Mouse (Mus musculus): ENCODE data around the gene Nacc2. TPM values are rescaled to one million over a fixed set of nuclear protein-coding genes. Genes with fewer than 3 reads are reported as not detected.

The Nacc2 gene
- polyA plus RNA-seq, 1 experiment from 2014 or later, result 3.2 TPM

DNA sequence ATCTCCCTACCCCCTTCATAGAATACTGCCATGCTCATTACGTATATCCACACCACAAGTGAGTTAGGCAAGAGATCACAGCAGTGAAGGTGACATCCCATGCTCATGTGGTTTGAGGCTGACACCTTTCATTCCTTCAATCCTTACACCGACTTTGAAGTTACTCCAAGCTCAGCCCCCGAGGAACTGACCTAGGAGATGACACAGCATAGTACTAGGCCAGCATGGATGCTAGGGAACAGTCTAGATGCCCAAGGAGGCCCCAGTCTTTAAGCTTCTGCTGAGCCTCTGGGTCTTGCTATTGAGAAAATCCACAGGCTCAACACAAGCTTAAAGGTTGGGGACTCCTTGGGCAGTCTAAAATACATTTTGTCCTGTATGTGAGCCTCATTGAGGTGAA lies 103.1 kb downstream of the Nacc2 start:
- peak; percentile 30; the same call in 1 of the 2 replicates for ATAC-seq
- WGBS (ENCODE audit: insufficient replicate concordance), result 46% methylated on average over 3 of the region's 3 CpGs
- H3K4me3 ChIP-seq, result peak overlapping the region; percentile 93
- H3K27me3 ChIP-seq (replicated peaks), result 0 out of 2 replicates have a peak, but pooled peaks cover under 1% of the 10 kb centered on the region
- no peaks in the 10 kb centered on the region for H3K9me3 ChIP-seq (replicated peaks)
- H3K9ac ChIP-seq, result peak overlapping the region; percentile 97
- H3K4me1 ChIP-seq, result peaks cover 83% of the 10 kb centered on the region
- peak overlapping the region; percentile 80 for H3K4me2 ChIP-seq
- H3K27ac ChIP-seq, result peak overlapping the region; percentile 99
- H3K36me3 ChIP-seq, result peaks cover 47% of the 10 kb centered on the region

DNA sequence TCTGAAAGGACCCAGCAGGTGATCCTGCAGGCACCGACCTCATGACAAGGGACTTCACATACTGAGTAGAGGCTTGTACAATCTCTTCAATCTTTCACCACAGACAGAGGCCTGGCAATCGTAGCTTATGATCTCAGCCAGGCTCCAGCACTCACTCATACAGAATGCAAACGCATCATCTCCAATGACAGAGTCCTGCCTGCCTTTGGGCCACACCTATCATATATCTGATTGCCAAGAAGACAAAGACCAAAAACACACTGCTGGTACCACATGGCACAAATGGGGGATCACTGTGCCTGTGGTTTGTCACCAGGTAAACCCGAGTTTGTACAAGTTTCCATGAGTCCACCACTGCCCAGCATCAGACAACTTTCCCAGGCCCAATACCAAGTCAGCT lies 105.7 kb downstream of the Nacc2 start:
- H3K4me2 ChIP-seq, result peak overlapping the region; percentile 80
- H3K4me3 ChIP-seq, result peak overlapping the region; percentile 93
- no peaks in the 10 kb centered on the region for H3K9me3 ChIP-seq (replicated peaks)
- H3K4me1 ChIP-seq, result peaks cover 82% of the 10 kb centered on the region
- 28% methylated on average over 4 of the region's 4 CpGs for WGBS (ENCODE audit: insufficient replicate concordance)
- peak overlapping the region; percentile 97 for H3K9ac ChIP-seq
- peaks cover 73% of the 10 kb centered on the region for H3K36me3 ChIP-seq
- peak overlapping the region; percentile 99 for H3K27ac ChIP-seq
- no peak for ATAC-seq
- no peaks in the 10 kb centered on the region for H3K27me3 ChIP-seq (replicated peaks)

DNA sequence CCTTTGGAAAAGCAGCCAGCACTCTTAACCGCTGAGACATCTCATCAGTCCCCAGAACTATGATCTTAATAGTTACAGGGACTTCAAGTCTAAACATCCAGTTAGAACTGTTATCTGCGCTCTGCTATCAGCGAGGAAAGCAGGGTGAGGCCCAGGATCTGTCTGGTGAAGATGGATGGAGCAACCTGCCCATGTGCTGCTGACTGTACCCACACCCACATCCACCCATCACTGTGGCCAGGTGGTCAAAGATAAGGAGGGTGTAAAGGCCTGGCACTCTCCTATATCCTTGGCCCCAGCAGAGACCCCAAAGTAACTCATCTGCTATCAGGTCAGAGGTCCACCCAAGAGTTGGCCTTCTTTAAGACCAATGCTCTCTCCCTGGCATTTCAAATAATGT lies 109.3 kb downstream of the Nacc2 start:
- H3K9me3 ChIP-seq (replicated peaks), result no peaks in the 10 kb centered on the region
- peak overlapping the region; percentile 99 for H3K27ac ChIP-seq
- H3K27me3 ChIP-seq (replicated peaks), result no peaks in the 10 kb centered on the region
- 27% methylated on average over 3 of the region's 3 CpGs for WGBS (ENCODE audit: insufficient replicate concordance)
- peaks cover 100% of the 10 kb centered on the region for H3K36me3 ChIP-seq
- peak overlapping the region; percentile 80 for H3K4me2 ChIP-seq
- H3K9ac ChIP-seq, result peak overlapping the region; percentile 97
- peak overlapping the region; percentile 62 for H3K4me3 ChIP-seq
- H3K4me1 ChIP-seq, result peaks cover 92% of the 10 kb centered on the region
- peak; percentile 97 for ATAC-seq

DNA sequence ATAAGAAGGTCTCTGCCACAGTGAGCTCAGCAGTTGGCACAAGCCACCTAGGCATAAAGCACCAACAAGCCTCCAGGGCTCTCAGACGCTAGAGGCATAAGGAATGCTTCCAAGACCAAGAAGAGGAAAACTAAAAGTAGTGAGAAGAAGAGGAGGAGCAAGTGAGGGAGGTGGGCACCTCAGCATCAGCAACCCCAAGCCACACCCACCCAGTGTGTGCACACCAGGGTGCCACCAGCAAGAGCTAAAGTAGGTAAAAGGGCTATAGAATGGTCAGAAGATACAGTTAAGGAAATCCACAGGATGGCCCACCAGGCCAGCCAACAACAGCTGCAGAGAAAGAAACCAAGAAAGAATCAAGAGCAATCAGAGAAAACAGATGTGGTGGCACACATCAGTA lies 111.6 kb downstream of the Nacc2 start:
- Histone ChIP-seq H3K4me3 (peak overlapping the region; percentile 62), H3K9ac (peak overlapping the region; percentile 81), H3K4me2 (peak overlapping the region; percentile 80), H3K36me3 (peaks cover 100% of the 10 kb centered on the region), H3K27me3 (replicated peaks) (no peaks in the 10 kb centered on the region), H3K27ac (peak overlapping the region; percentile 99), H3K4me1 (peaks cover 77% of the 10 kb centered on the region), H3K9me3 (replicated peaks) (no peaks in the 10 kb centered on the region)
- ATAC-seq, result no peak
- 82% methylated on average over 1 of the region's 1 CpGs for WGBS (ENCODE audit: insufficient replicate concordance)

Other genes starting within 250 kb of the Nacc2 start
- gene Camsap1, start 139.9 kb downstream of the Nacc2 start, polyA plus RNA-seq (2016; fragmentation: Nextera tagmentation; extraction: Ambion mirVana), result 13.0 and 13.5 TPM in 2 replicates
- 487 and 506 TPM in 2 replicates for gene Ubac1, start 101.5 kb downstream of the Nacc2 start, polyA plus RNA-seq (2016; fragmentation: Nextera tagmentation; extraction: Ambion mirVana)
- 0.22 TPM in 1 of 2 replicates, not detected in the other for gene Lhx3, start 85.1 kb upstream of the Nacc2 start, polyA plus RNA-seq (2016; fragmentation: Nextera tagmentation; extraction: Ambion mirVana)
- gene Qsox2, start 114.3 kb upstream of the Nacc2 start, polyA plus RNA-seq (2016; fragmentation: Nextera tagmentation; extraction: Ambion mirVana), result 11.6 and 11.7 TPM in 2 replicates
- gene Ccdc187, start 171.3 kb upstream of the Nacc2 start, polyA plus RNA-seq (2016; fragmentation: Nextera tagmentation; extraction: Ambion mirVana), result 0.01 and 0.02 TPM in 2 replicates
- 8.1 and 8.6 TPM in 2 replicates for gene Gpsm1, start 192.3 kb upstream of the Nacc2 start, polyA plus RNA-seq (2016; fragmentation: Nextera tagmentation; extraction: Ambion mirVana)
- 16.1 and 17.0 TPM in 2 replicates for gene Dnlz, start 228.9 kb upstream of the Nacc2 start, polyA plus RNA-seq (2016; fragmentation: Nextera tagmentation; extraction: Ambion mirVana)
- 1.2 and 1.3 TPM in 2 replicates for gene Card9, start 237.7 kb upstream of the Nacc2 start, polyA plus RNA-seq (2016; fragmentation: Nextera tagmentation; extraction: Ambion mirVana)

Data from liver, embryonic 12.5 days (tissue).